ENCODE assay signal across 8 mouse cellular contexts in the genomic region with DNA sequence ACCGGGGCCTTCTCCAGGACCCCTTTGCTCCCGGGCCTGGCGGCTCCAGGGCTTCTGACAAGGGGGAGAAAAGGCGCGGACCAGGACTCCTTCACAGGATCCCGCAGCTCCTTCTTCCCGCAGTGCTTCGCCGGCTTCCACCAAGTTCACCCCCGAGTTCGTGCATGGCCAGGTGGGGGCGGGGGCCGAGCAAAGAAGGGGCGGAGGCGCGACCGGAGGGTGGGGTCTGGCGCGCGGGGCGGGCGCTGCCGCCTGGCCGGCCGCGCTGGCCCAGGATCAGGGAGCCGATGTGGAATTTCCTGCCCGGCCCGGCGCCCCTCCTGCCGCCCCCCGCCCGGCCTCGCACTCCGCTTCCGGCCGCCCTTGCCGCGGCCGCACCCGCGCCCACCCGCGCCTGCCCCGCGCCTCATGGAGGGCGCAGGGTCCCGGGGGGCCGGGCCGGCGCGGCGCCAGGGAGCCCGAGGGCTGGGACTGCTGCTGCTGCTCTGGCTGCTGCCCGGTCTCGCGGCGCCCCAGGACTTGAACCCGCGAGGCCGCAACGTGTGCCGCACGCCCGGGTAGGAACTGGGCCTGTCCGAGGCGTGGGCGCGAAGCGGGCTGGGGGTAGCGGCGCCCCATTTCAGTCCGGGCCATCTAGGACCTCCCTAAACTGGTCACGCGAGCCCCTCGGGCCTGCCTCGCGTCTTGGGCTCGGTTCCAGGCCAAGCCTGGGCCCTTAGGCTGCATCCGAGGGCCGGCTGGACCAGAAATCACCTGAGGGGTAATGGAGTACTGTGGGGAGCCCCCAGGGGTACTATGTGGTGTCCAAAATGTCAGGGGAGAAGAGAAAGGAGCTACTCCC. TPM values are rescaled to one million over a fixed set of nuclear protein-coding genes. Genes with fewer than 3 reads are reported as not detected.
DNase-seq lines count a peak whose midpoint lies in the region; ATAC-seq lines count a peak whose summit lies in the region.

A gene (plus strand): TSS at position 312 of the 841 bp plus-strand sequence.

- peak within 1 kb of the TSS; percentile 80 for H3K4me2 ChIP-seq in embryonic facial prominence, embryonic 14.5 days (ENCODE audit: low read depth, low read length)
- H3K4me2 ChIP-seq in heart, embryonic 15.5 days, result peak within 1 kb of the TSS; percentile 88
- peak within 1 kb of the TSS; percentile 77 for H3K4me2 ChIP-seq in midbrain, embryonic 13.5 days (replicated peaks)

- WGBS in embryonic facial prominence, embryonic 14.5 days, result 2% methylated on average over 20 of the region's 81 CpGs
- 2% methylated on average over 75 of the region's 81 CpGs for WGBS in heart, embryonic 15.5 days
- under 1% methylated on average over 79 of the region's 81 CpGs for WGBS in limb, embryonic 10.5 days
- WGBS in midbrain, embryonic 13.5 days, result 1% methylated on average over 65 of the region's 81 CpGs

- H3K36me3 ChIP-seq in embryonic facial prominence, embryonic 14.5 days (ENCODE audit: control insufficient read depth, insufficient read depth, low read length), result peaks cover 23% of the 10 kb centered on the region; the same call in 1 of the 2 replicates
- peaks cover 3% of the 10 kb centered on the region; the same call in 1 of the 2 replicates for H3K36me3 ChIP-seq in heart, embryonic 15.5 days
- H3K36me3 ChIP-seq in limb, embryonic 10.5 days, result peaks cover 43% of the 10 kb centered on the region
- peaks cover 15% of the 10 kb centered on the region for H3K36me3 ChIP-seq in midbrain, embryonic 13.5 days

- ATAC-seq in embryonic facial prominence, embryonic 14.5 days (ENCODE audit: low read depth), result peak; percentile 80
- ATAC-seq in heart, embryonic 15.5 days (replicated peaks; ENCODE audit: insufficient number of reproducible peaks, insufficient read depth, low FRiP score, low read depth), result peak; percentile 69
- peak; percentile 37 for ATAC-seq in midbrain, embryonic 13.5 days

- peak; percentile 97 for DNase-seq in heart, adult 11 months
- DNase-seq in heart, adult 8-10 months (ENCODE audit: low spot score), result no peak
- peak; percentile 84 for DNase-seq in embryonic facial prominence, embryonic 14.5 days (ENCODE audit: low spot score)
- peak; percentile 87 for DNase-seq in limb, embryonic 10.5 days (ENCODE audit: low spot score)
- no peak for DNase-seq in T-cell, adult 2 months (ENCODE audit: low spot score)
- no peak for DNase-seq in layer of hippocampus, postnatal 36 days

- peak within 1 kb of the TSS; percentile 98 for H3K27ac ChIP-seq in embryonic facial prominence, embryonic 14.5 days (replicated peaks; ENCODE audit: low read depth, low read length)
- peak within 1 kb of the TSS; percentile 82 for H3K27ac ChIP-seq in heart, embryonic 15.5 days
- H3K27ac ChIP-seq in limb, embryonic 10.5 days, result peak within 1 kb of the TSS; percentile 99
- H3K27ac ChIP-seq in midbrain, embryonic 13.5 days, result no peak within 1 kb of the TSS

- peaks cover 15% of the 10 kb centered on the region; the same call in 1 of the 2 replicates for H3K27me3 ChIP-seq in embryonic facial prominence, embryonic 14.5 days (replicated peaks; ENCODE audit: control insufficient read depth, insufficient read depth, low read length)
- H3K27me3 ChIP-seq in heart, embryonic 15.5 days, result peaks cover 63% of the 10 kb centered on the region
- peaks cover 46% of the 10 kb centered on the region for H3K27me3 ChIP-seq in limb, embryonic 10.5 days (ENCODE audit: low read depth, poor library complexity, severe bottlenecking)
- H3K27me3 ChIP-seq in midbrain, embryonic 13.5 days, result peaks cover 80% of the 10 kb centered on the region

- peak within 1 kb of the TSS; percentile 84 for H3K4me3 ChIP-seq in embryonic facial prominence, embryonic 14.5 days (ENCODE audit: low read depth, low read length)
- peak within 1 kb of the TSS; percentile 62 for H3K4me3 ChIP-seq in heart, embryonic 15.5 days
- H3K4me3 ChIP-seq in limb, embryonic 10.5 days, result peak within 1 kb of the TSS; percentile 78
- peak within 1 kb of the TSS; percentile 46 for H3K4me3 ChIP-seq in midbrain, embryonic 13.5 days (replicated peaks)

- H3K9me3 ChIP-seq in embryonic facial prominence, embryonic 14.5 days (ENCODE audit: control insufficient read depth, low read length), result no peaks in the 10 kb centered on the region
- no peaks in the 10 kb centered on the region for H3K9me3 ChIP-seq in heart, embryonic 15.5 days (replicated peaks)
- H3K9me3 ChIP-seq in limb, embryonic 10.5 days (replicated peaks), result no peaks in the 10 kb centered on the region
- no peaks in the 10 kb centered on the region for H3K9me3 ChIP-seq in midbrain, embryonic 13.5 days

- H3K9ac ChIP-seq in embryonic facial prominence, embryonic 14.5 days (ENCODE audit: low read depth, low read length), result peak within 1 kb of the TSS; percentile 96
- H3K9ac ChIP-seq in heart, embryonic 15.5 days, result peak within 1 kb of the TSS; percentile 65
- peak within 1 kb of the TSS; percentile 59 for H3K9ac ChIP-seq in midbrain, embryonic 13.5 days (replicated peaks)

- peaks cover 39% of the 10 kb centered on the region for H3K4me1 ChIP-seq in embryonic facial prominence, embryonic 14.5 days (ENCODE audit: control insufficient read depth, insufficient read depth, low read length)
- H3K4me1 ChIP-seq in heart, embryonic 15.5 days (replicated peaks), result peaks cover 43% of the 10 kb centered on the region
- H3K4me1 ChIP-seq in limb, embryonic 10.5 days, result peaks cover 68% of the 10 kb centered on the region
- peaks cover 24% of the 10 kb centered on the region for H3K4me1 ChIP-seq in midbrain, embryonic 13.5 days (replicated peaks)

RNA-seq across cellular contexts. Expression of the gene that starts here (rescaled TPM):
- 1 to 10 TPM; 3.3 to 5.2 (median 4.4) TPM for total RNA-seq in heart, adult 8-10 months (2022)
- polyA plus RNA-seq in embryonic facial prominence, embryonic 14.5 days (2014; fragmentation: Nextera tagmentation; extraction: Ambion mirVana), result 34.5 and 35.8 TPM in 2 replicates
- polyA plus RNA-seq in heart, embryonic 15.5 days (2015; fragmentation: Nextera tagmentation; extraction: Ambion mirVana), result 6.6 and 11.3 TPM in 2 replicates
- polyA plus RNA-seq in limb, embryonic 10.5 days (2016; fragmentation: Nextera tagmentation; extraction: Ambion mirVana), result 16.8 and 24.5 TPM in 2 replicates
- 0.85 and 1.6 TPM in 2 replicates for polyA plus RNA-seq in midbrain, embryonic 13.5 days (2015; fragmentation: Nextera tagmentation; extraction: Ambion mirVana)
- total RNA-seq in layer of hippocampus, postnatal 36 days (2021), result 1 to 10 TPM; 2.1 to 2.4 TPM

Comparison
In these comparisons a context has a peak if more than half of its experiments do, and no peak if none do; other contexts are left out.
1. DNase-seq: peak in heart, adult 11 months (single experiment), embryonic facial prominence, embryonic 14.5 days (single experiment) and limb, embryonic 10.5 days (single experiment); none in heart, adult 8-10 months (single experiment), T-cell, adult 2 months (single experiment) and layer of hippocampus, postnatal 36 days (0 of 2).
2. Peak in every context shown above with its lines, with median percentiles within 50 percentile points of each other: ATAC-seq, H3K4me2 ChIP-seq, H3K4me3 ChIP-seq and H3K9ac ChIP-seq.